Mouse (Mus musculus): ENCODE measurements at regions not wholly inside any gene's neighbourhood (a gene's known extent, or its start where the extent isn't known, plus 50 kb on each side); places are given as distances from the start of the nearest gene placed in this dataset.

GRCm38 (mm10) chr6:122390720-122391119, 50.4 kb upstream of the Phc1 start:
- TF ChIP-seq POLR2A (IDR thresholded peaks at IDR 0.05; ENCODE audit: insufficient read depth, low read depth, low read length) (no peak), CTCF (IDR thresholded peaks at IDR 0.05; ENCODE audit: insufficient read depth, low read depth, low read length) (no peak)
